Mouse (Mus musculus): ENCODE data around the gene Inafm2.

GRCm38 (mm10) chr2:118701971-118702882, 43.3 kb upstream of the Inafm2 start:
- TF ChIP-seq CTCF (IDR thresholded peaks at IDR 0.05; ENCODE audit: extremely low read depth, insufficient read length, insufficient replicate concordance, low read depth, low read length): no peak
- no peak for TF ChIP-seq POLR2A (IDR thresholded peaks at IDR 0.05; ENCODE audit: low read depth, low read length)
